8 mouse cellular contexts compared by ENCODE assay signal in genomic region chr8:53607040-53607439, GRCm38 (mm10). TPM values are rescaled to one million over a fixed set of nuclear protein-coding genes. Genes with fewer than 3 reads are reported as not detected.
A peak's percentile ranks its signal among the peaks of the same experiment; 100 is the strongest.
DNase-seq lines count a peak whose midpoint lies in the region; ATAC-seq and TF ChIP-seq lines count a peak whose summit lies in the region.

No protein-coding gene starts in this region.

- no peak overlapping the region for H3K4me3 ChIP-seq in hindbrain, embryonic 14.5 days (replicated peaks; ENCODE audit: low read length)
- H3K4me3 ChIP-seq in lung, embryonic 14.5 days (ENCODE audit: low read depth, low read length): no peak overlapping the region
- no peak overlapping the region for H3K4me3 ChIP-seq in stomach, postnatal 0 days (ENCODE audit: low read depth, low read length)

- no peak overlapping the region for H3K9ac ChIP-seq in hindbrain, embryonic 14.5 days
- no peak overlapping the region for H3K9ac ChIP-seq in lung, embryonic 14.5 days
- H3K9ac ChIP-seq in stomach, postnatal 0 days (ENCODE audit: low read length): no peak overlapping the region

- peak; percentile 4 for DNase-seq in left cerebral cortex, postnatal 4 days
- DNase-seq in left cerebral cortex, postnatal 10 days (ENCODE audit: extremely low spot score in 1 of 2, low spot score in 2 of 2): no peak
- DNase-seq in MEL-GATA-1-ER (ENCODE audit: extremely low read depth, low read depth): peak; percentile 58
- peak; percentile 67 for DNase-seq in embryo, embryonic 10.5 days (ENCODE audit: low spot score)
- peak; percentile 33 for DNase-seq in hindbrain, embryonic 14.5 days (ENCODE audit: low spot score)
- peak; percentile 74 for DNase-seq in lung, embryonic 14.5 days
- no peak for DNase-seq in stomach, postnatal 0 days (ENCODE audit: low spot score)
- DNase-seq in layer of hippocampus, adult 9-10 months (ENCODE audit: low spot score): no peak

- H3K36me3 ChIP-seq in hindbrain, embryonic 14.5 days (replicated peaks; ENCODE audit: control insufficient read depth, insufficient read depth): no peaks in the 10 kb centered on the region
- 0 out of 2 replicates have a peak, but pooled peaks cover 8% of the 10 kb centered on the region for H3K36me3 ChIP-seq in lung, embryonic 14.5 days (ENCODE audit: insufficient read depth)
- no peaks in the 10 kb centered on the region for H3K36me3 ChIP-seq in stomach, postnatal 0 days (ENCODE audit: control insufficient read depth, insufficient read depth, low read length)

- peak; percentile 88 for TF ChIP-seq CTCF in lung, embryonic 14.5 days (IDR thresholded peaks at IDR 0.05; ENCODE audit: low read depth)
- TF ChIP-seq CTCF in stomach, postnatal 0 days (IDR thresholded peaks at IDR 0.05; ENCODE audit: low read depth): peak; percentile 92

- H3K27ac ChIP-seq in hindbrain, embryonic 14.5 days: no peak overlapping the region
- no peak overlapping the region for H3K27ac ChIP-seq in lung, embryonic 14.5 days (ENCODE audit: low read depth)
- no peak overlapping the region for H3K27ac ChIP-seq in stomach, postnatal 0 days (replicated peaks)

- H3K9me3 ChIP-seq in hindbrain, embryonic 14.5 days (ENCODE audit: control insufficient read depth, low read length): no peaks in the 10 kb centered on the region
- H3K9me3 ChIP-seq in lung, embryonic 14.5 days (ENCODE audit: low read depth, low read length): no peaks in the 10 kb centered on the region
- no peaks in the 10 kb centered on the region for H3K9me3 ChIP-seq in stomach, postnatal 0 days (ENCODE audit: control insufficient read depth, low read length)

- no peak overlapping the region for H3K4me2 ChIP-seq in hindbrain, embryonic 14.5 days (replicated peaks)
- H3K4me2 ChIP-seq in lung, embryonic 14.5 days: no peak overlapping the region
- H3K4me2 ChIP-seq in stomach, postnatal 0 days (replicated peaks; ENCODE audit: low read depth): no peak overlapping the region

- H3K27me3 ChIP-seq in hindbrain, embryonic 14.5 days (ENCODE audit: control insufficient read depth, insufficient read depth, low read length): no peaks in the 10 kb centered on the region
- no peaks in the 10 kb centered on the region for H3K27me3 ChIP-seq in lung, embryonic 14.5 days (ENCODE audit: insufficient read depth, low read length)
- no peaks in the 10 kb centered on the region for H3K27me3 ChIP-seq in stomach, postnatal 0 days (ENCODE audit: control insufficient read depth, insufficient read depth, low read length)

- intact Hi-C loops in left cerebral cortex, postnatal 4 days (cut with DNase I): no loop called here
- intact Hi-C loops in left cerebral cortex, postnatal 10 days (cut with DNase I): no loop called here

- no peak for TF ChIP-seq EP300 in stomach, postnatal 0 days (optimal IDR thresholded peaks at IDR 0.05)

- 48% methylated on average over 3 of the region's 3 CpGs for WGBS in hindbrain, embryonic 14.5 days
- WGBS in lung, embryonic 14.5 days: 32% methylated on average over 3 of the region's 3 CpGs
- 22% methylated on average over 3 of the region's 3 CpGs for WGBS in stomach, postnatal 0 days

- ATAC-seq in hindbrain, embryonic 14.5 days (ENCODE audit: low FRiP score): no peak
- peak; percentile 75 for ATAC-seq in lung, embryonic 14.5 days (ENCODE audit: insufficient read depth)
- ATAC-seq in stomach, postnatal 0 days (ENCODE audit: low FRiP score, low TSS enrichment): peak; percentile 81

- H3K4me1 ChIP-seq in hindbrain, embryonic 14.5 days (replicated peaks; ENCODE audit: control insufficient read depth, insufficient read depth, low read length): no peaks in the 10 kb centered on the region
- no peaks in the 10 kb centered on the region for H3K4me1 ChIP-seq in lung, embryonic 14.5 days (ENCODE audit: insufficient read depth)
- H3K4me1 ChIP-seq in stomach, postnatal 0 days (replicated peaks; ENCODE audit: control insufficient read depth, insufficient read depth): no peaks in the 10 kb centered on the region

RNA-seq across cellular contexts. Expression of gene Neil3, which starts 31.8 kb away (rescaled TPM):
- 1 to 10 TPM; 3.2 TPM for total RNA-seq in left cerebral cortex, postnatal 4 days (2021)
- total RNA-seq in left cerebral cortex, postnatal 10 days (2021): 1 to 10 TPM; 1.8 to 2.3 TPM
- 3.6 and 4.6 TPM in 2 replicates for polyA plus RNA-seq in hindbrain, embryonic 14.5 days (2014; fragmentation: Nextera tagmentation; extraction: Ambion mirVana)
- 34.7 and 37.0 TPM in 2 replicates for polyA plus RNA-seq in lung, embryonic 14.5 days (2014; fragmentation: Nextera tagmentation; extraction: Ambion mirVana)
- 7.1 and 8.0 TPM in 2 replicates for polyA plus RNA-seq in stomach, postnatal 0 days (2015; fragmentation: Nextera tagmentation; extraction: Ambion mirVana)

Comparison
In these comparisons a context has a peak if more than half of its experiments do, and no peak if none do; other contexts are left out.
1. DNase-seq: peak in left cerebral cortex, postnatal 4 days (single experiment), MEL-GATA-1-ER (single experiment), embryo, embryonic 10.5 days (single experiment), hindbrain, embryonic 14.5 days (single experiment) and lung, embryonic 14.5 days (single experiment); none in left cerebral cortex, postnatal 10 days (0 of 2), stomach, postnatal 0 days (single experiment) and layer of hippocampus, adult 9-10 months (single experiment).